Mouse (Mus musculus): ENCODE measurements around the gene Lrp3.
"Not testable (repeated sequence)": the region's sequence is repeated elsewhere in the genome, so short reads cannot be mapped to it uniquely, and the experiment has no call there.

Lrp3 gene

GRCm38 (mm10) chr7:35215225-35215624, at the start of gene Lrp3:
Gene Lrp3 (minus strand): TSS chr7:35215498.
- DNase-seq (ENCODE audit: low read depth), result peak; percentile 11

GRCm38 (mm10) chr7:35264746-35265145, 49.4 kb upstream of the Lrp3 start:
- DNase-seq (ENCODE audit: low read depth), result peak; percentile 11

GRCm38 (mm10) chr7:35263595-35264489, 48.5 kb upstream of the Lrp3 start:
- DNase-seq (ENCODE audit: low read depth), result no peak

GRCm38 (mm10) chr7:35259384-35259783, 44.1 kb upstream of the Lrp3 start:
- no peak for DNase-seq (ENCODE audit: low read depth)

- DNase-seq (ENCODE audit: low read depth), result no peak
These were observed 43.0 kb upstream of the Lrp3 start for GRCm38 (mm10) chr7:35258294-35258693.

DNA sequence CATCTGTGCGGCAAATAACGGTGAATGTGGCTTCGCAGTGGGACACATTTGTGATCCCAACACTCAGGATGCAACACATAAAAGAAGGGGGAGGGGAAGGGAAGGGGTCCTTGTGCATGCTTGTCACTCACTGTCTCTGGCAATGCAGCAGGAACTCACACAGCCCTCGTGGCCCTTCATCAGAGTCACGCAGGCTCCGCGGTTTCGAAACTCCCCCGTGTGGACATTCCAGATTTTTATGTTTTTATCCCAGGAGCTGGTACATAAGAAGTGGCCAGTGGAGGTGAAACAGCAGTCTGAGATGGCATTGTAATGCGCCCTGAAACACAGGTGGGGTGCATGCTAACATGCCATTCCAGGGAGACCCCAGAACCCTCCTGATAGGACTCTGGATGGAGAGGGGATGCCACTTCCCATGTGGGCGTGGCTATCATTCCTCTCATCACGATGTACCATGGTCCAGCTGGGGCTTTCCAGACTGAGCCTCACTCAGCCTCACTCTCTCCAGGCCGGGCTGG, 36.8 kb upstream of the Lrp3 start:
- peak; percentile 29 for DNase-seq (ENCODE audit: low read depth)

- not testable (repeated sequence) for DNase-seq (ENCODE audit: low read depth)
These were observed 22.6 kb upstream of the Lrp3 start for GRCm38 (mm10) chr7:35237935-35238334.

GRCm38 (mm10) chr7:35235308-35235707, 20.0 kb upstream of the Lrp3 start:
- DNase-seq (ENCODE audit: low read depth), result peak; percentile 18

DNA sequence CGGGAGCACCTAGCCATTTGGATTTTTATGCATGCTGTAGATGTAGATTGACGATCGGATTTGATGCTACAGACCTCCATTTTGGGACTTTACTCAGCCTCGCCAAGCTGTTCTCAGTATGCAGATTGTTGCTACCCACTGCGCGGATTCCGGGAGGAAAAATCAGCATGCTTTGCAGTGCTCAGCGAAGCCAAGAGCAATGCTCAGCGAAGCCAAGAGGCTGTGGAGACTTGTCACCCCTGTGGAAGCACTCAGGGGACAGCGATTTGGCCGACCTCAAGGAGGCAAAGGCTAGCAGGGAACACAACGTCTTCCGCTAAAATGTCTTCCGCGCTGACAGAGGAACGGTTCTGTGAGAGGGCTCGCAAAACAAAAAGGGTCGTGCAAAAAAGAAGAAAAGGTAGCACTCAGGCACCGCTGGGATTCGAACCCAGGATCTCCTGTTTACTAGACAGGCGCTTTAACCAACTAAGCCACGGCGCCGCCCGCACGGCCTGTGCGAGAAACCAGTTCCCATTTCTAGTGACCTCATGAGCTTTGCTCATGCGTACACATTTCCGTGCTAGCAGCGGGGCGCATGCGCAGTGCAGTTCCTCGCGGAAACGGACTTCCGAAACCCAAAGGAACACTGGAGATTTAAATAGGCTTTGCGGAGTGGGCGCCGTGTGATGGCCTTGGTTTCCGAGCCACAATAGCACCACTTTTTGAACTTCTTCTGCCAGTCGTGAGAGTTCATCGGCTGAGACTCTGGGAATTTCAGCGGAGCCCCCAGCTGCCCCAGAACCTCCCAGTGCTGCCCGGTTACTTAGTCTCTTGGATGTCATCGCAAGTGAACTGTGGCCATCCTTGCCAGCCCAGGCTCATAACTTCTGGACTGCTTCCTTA, 19.3 kb upstream of the Lrp3 start:
- DNase-seq (ENCODE audit: low read depth), result peak; percentile 96

- DNase-seq (ENCODE audit: low read depth), result peak; percentile 2
These were observed 18.6 kb upstream of the Lrp3 start for GRCm38 (mm10) chr7:35233861-35234260.

GRCm38 (mm10) chr7:35232796-35233455, 17.6 kb upstream of the Lrp3 start:
- no peak for DNase-seq (ENCODE audit: low read depth)

GRCm38 (mm10) chr7:35230333-35230732, 15.0 kb upstream of the Lrp3 start:
- DNase-seq (ENCODE audit: low read depth), result no peak

- peak; percentile 2 for DNase-seq (ENCODE audit: low read depth)
These were observed 5.5 kb upstream of the Lrp3 start for GRCm38 (mm10) chr7:35220694-35221365.

GRCm38 (mm10) chr7:35215731-35216130, 433 bp upstream of the Lrp3 start:
- DNase-seq (ENCODE audit: low read depth), result no peak

GRCm38 (mm10) chr7:35214442-35215222, 666 bp downstream of the Lrp3 start:
- DNase-seq (ENCODE audit: low read depth), result no peak

DNA sequence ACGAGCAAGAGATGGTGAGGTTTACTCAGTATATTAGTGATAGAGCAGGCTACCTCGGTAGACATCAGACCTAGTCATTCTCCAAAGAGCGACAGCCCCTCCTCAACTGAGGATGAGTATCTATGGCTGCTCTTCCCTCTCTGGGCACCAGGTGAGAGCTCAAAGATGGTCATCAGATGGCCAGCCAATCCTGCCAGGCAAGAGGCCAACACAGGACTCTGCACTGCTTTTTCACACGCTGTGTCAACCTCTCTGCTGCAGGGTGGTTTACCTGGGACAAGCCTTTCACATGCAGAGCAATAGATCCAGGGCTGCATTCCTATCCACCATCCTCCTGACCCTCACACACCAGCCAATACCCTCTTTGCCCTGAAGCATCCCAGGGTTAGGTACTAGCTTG, 3.5 kb downstream of the Lrp3 start:
- DNase-seq (ENCODE audit: low read depth), result no peak

GRCm38 (mm10) chr7:35199755-35200154, 15.5 kb downstream of the Lrp3 start:
- DNase-seq (ENCODE audit: low read depth), result no peak

DNA sequence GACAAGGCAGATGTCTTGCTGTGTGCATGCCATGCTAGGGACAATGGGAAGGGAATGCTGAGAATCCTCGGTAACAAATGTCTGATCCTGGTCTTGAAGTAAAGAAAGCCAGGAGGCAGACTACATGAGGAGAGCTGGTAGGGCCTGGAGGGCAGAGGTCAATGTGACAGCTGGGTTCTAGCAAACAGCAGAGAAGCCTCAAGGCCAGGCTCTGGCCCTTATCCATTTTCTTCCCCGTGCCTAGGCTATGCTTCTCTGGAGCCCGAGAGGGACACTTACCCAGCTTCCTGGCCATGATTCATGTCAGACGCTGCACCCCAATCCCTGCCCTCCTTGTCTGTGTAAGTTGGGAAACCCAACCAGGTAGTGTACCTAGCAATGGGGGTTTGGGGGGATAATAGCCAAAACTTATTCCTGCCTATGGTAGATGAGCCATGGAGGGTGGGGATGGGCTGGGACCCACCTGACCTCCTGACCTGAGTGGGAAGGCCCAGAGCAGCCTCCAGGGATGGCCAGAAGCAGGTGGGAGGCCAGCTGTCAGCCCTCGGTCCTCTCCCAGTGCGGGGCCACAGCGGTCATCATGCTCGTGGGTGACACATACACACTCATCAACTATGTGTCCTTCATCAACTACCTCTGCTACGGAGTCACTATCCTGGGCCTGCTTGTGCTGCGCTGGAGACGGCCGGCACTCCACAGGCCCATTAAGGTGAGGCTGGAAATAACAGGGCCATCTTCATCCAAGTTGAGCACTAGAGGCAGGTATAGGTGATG, 16.1 kb downstream of the Lrp3 start:
- no peak for DNase-seq (ENCODE audit: low read depth)

- no peak for DNase-seq (ENCODE audit: low read depth)
These were observed 18.3 kb downstream of the Lrp3 start for GRCm38 (mm10) chr7:35197022-35197421.

DNA sequence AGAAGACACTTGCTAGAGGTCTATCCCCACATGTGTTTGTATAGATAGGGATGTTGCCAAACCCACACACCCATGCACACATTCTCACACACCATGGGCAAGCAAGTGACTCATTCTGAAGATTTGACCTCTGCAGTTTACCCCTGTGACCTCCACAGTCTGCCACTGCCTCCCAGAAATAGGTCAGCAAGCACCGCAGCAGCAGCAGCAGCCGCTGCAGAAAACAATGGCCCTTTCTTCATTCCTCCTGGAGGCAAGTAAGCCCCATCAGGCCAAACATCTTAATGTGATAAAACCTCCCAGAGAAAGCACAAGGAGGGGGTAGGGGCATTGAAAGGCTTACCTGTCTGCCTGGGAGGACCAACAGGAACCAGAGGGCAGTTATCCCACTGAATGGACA, 24.0 kb downstream of the Lrp3 start:
- DNase-seq (ENCODE audit: low read depth), result peak; percentile 19

All from fibroblast of lung, adult 2 months (primary cell).